Mouse (Mus musculus): ENCODE data around the gene Rnd2.
"Not testable (repeated sequence)": the region's sequence is repeated elsewhere in the genome, so short reads cannot be mapped to it uniquely, and the experiment has no call there.

Gene Rnd2

GRCm38 (mm10) chr11:101468731-101469130 is 3.9 kb downstream of the Rnd2 start:
- no peak for DNase-seq (ENCODE audit: low spot score)

- no peak for DNase-seq (ENCODE audit: low spot score)
These were observed 4.4 kb downstream of the Rnd2 start for GRCm38 (mm10) chr11:101469155-101469554.

- DNase-seq (ENCODE audit: low spot score): no peak
These were observed 5.4 kb downstream of the Rnd2 start for GRCm38 (mm10) chr11:101470206-101470605.

GRCm38 (mm10) chr11:101471926-101472325 is 7.1 kb downstream of the Rnd2 start:
- DNase-seq (ENCODE audit: low spot score): no peak

GRCm38 (mm10) chr11:101472336-101472735 is 7.5 kb downstream of the Rnd2 start:
- DNase-seq (ENCODE audit: low spot score): no peak

- not testable (repeated sequence) for DNase-seq (ENCODE audit: low spot score)
These were observed 8.9 kb downstream of the Rnd2 start for GRCm38 (mm10) chr11:101473686-101474085.

GRCm38 (mm10) chr11:101474298-101474697 is 9.5 kb downstream of the Rnd2 start:
- DNase-seq (ENCODE audit: low spot score): no peak

GRCm38 (mm10) chr11:101476361-101476760 is 11.6 kb downstream of the Rnd2 start:
- not testable (repeated sequence) for DNase-seq (ENCODE audit: low spot score)

GRCm38 (mm10) chr11:101477194-101477551 is 12.4 kb downstream of the Rnd2 start:
- DNase-seq (ENCODE audit: low spot score): no peak

GRCm38 (mm10) chr11:101477552-101478211 is 12.9 kb downstream of the Rnd2 start:
- DNase-seq (ENCODE audit: low spot score): no peak

- DNase-seq (ENCODE audit: low spot score): no peak
These were observed 14.4 kb downstream of the Rnd2 start for GRCm38 (mm10) chr11:101479171-101479635.

GRCm38 (mm10) chr11:101480912-101481311 is 16.1 kb downstream of the Rnd2 start:
- DNase-seq (ENCODE audit: low spot score): no peak

GRCm38 (mm10) chr11:101483804-101484203 is 19.0 kb downstream of the Rnd2 start:
- DNase-seq (ENCODE audit: low spot score): no peak

- no peak for DNase-seq (ENCODE audit: low spot score)
These were observed 19.4 kb downstream of the Rnd2 start for GRCm38 (mm10) chr11:101484245-101484644.

- no peak for DNase-seq (ENCODE audit: low spot score)
These were observed 20.0 kb downstream of the Rnd2 start for GRCm38 (mm10) chr11:101484814-101485213.

- DNase-seq (ENCODE audit: low spot score): no peak
These were observed 20.8 kb downstream of the Rnd2 start for GRCm38 (mm10) chr11:101485509-101486028.

GRCm38 (mm10) chr11:101486126-101486525 is 21.3 kb downstream of the Rnd2 start:
- no peak for DNase-seq (ENCODE audit: low spot score)

- DNase-seq (ENCODE audit: low spot score): no peak
These were observed 41.5 kb downstream of the Rnd2 start for GRCm38 (mm10) chr11:101506269-101506780.

- DNase-seq (ENCODE audit: low spot score): no peak
These were observed 42.3 kb downstream of the Rnd2 start for GRCm38 (mm10) chr11:101507090-101507489.

GRCm38 (mm10) chr11:101518937-101519336 is 54.1 kb downstream of the Rnd2 start:
- DNase-seq (ENCODE audit: low spot score): no peak

GRCm38 (mm10) chr11:101519364-101519763 is 54.6 kb downstream of the Rnd2 start:
- DNase-seq (ENCODE audit: low spot score): no peak

Measured in ovary, adult 18-20 months (tissue).